Mouse (Mus musculus): ENCODE measurements at regions not wholly inside any gene's neighbourhood (a gene's known extent, or its start where the extent isn't known, plus 50 kb on each side); places are given as distances from the start of the nearest gene placed in this dataset.

DNA sequence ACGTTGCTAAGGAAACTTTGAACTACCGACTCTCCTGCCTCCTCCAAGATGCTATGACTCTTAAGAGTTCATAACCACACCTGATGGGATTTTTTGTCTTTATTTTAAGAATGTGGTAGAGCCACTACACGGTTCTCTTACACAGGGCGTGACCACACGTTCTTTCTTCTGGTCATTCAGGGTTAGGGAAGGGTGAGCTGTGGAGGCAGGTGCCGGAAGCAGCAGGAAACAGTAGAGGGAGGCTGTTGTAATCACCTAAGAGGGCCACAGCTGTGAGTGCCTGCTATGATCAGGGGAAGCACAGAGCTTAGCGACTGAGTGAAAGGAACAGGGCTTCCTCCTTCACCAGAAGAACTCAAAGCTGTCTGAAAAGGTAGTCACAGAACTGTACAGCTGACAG is 50.6 kb upstream of the Larp1 start:
- POLR2A ChIA-PET = interaction anchor here in 3 of 4 experiments (0.6 to 4.7 kb wide), 11 partner anchors 12 to 144 kb away, joined by 3 to 33 read pairs (median 3); no protein-coding TSS in a partner anchor
- CTCF ChIA-PET = interaction anchor here in 2 of 4 experiments (0.6 to 2.0 kb wide), 2 partner anchors 34 to 60 kb away, joined by 4 to 5 read pairs; no protein-coding TSS in a partner anchor

DNA sequence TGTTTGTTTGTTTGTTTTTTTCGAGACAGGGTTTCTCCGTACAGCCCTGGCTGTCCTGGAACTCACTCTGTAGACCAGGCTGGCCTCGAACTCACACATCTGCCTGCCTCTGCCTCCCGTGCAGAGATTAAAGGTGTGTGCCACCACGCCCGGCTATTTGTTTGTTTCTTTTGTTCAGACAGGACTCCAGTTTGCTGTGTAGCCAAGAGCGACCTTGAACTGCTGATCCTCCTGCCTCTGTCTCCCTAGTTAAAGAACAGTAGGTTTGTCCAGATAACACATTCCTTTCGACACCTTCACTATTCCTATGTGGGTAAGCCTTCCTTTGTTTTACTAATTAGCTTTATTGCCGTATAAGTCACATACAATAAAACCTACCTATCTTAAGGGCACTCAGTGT is 52.0 kb upstream of the Larp1 start:
- ChIA-PET CTCF (interaction anchor here in 1 of 4 experiments (2.0 kb wide), 1 partner anchor 61 kb away, joined by 5 read pairs; no protein-coding TSS in a partner anchor), POLR2A (interaction anchor here in 3 of 4 experiments (0.6 to 2.5 kb wide), 14 partner anchors 12 to 148 kb away, joined by 3 to 19 read pairs (median 3); no protein-coding TSS in a partner anchor)

DNA sequence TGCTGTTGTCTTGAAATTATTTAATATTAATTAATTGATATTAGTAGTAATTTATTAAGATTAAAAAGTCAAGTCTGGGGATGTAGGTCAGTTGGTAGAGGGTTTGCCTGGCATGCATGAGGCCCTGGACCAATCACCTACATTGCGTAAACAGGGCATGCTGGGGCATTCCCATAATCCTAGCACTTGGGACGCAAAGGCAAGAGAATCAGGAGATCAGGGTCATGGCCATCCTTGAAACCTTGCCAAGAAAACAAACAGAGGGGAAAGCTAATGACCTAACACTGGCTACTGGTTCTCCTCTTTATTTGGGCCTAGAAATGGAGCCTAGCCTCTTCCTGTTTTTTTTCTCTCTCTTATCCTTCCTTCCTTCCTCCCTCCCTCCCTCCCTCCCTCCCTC is 52.8 kb upstream of the Larp1 start:
- CTCF ChIA-PET = no interaction called here

DNA sequence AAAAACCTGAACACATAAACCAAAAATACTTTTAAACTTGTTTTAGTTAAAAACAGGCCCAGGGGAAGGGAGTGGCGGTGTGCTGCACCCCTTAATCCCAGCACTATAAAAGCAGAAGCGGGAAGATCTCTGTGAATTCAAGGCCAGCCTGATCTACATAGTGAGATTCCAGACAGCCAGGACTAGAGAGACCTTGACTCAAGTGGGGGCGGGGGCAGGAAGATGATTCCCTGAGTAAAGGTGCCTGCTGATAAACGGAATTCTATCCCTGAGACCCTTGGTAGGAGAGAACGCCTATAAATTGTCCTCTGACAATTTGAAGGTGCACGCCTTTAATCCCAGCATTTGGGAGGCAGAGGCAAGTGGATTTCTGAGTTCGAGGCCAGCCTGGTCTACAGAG is 53.4 kb upstream of the Larp1 start:
- CTCF ChIA-PET = interaction anchor here in 1 of 4 experiments (1.6 kb wide), 1 partner anchor 143 kb away, joined by 5 read pairs; no protein-coding TSS in a partner anchor
- POLR2A ChIA-PET = interaction anchor here in 2 of 4 experiments (1.5 to 2.5 kb wide), 3 partner anchors 15 to 147 kb away, joined by 6 to 19 read pairs (median 8); no protein-coding TSS in a partner anchor

More for the DNA sequence above, 52.8 kb upstream of the Larp1 start:
- POLR2A ChIA-PET = interaction anchor here in 3 of 4 experiments (0.6 to 2.5 kb wide), 4 partner anchors 15 to 140 kb away, joined by 3 to 19 read pairs (median 6); no protein-coding TSS in a partner anchor

DNA sequence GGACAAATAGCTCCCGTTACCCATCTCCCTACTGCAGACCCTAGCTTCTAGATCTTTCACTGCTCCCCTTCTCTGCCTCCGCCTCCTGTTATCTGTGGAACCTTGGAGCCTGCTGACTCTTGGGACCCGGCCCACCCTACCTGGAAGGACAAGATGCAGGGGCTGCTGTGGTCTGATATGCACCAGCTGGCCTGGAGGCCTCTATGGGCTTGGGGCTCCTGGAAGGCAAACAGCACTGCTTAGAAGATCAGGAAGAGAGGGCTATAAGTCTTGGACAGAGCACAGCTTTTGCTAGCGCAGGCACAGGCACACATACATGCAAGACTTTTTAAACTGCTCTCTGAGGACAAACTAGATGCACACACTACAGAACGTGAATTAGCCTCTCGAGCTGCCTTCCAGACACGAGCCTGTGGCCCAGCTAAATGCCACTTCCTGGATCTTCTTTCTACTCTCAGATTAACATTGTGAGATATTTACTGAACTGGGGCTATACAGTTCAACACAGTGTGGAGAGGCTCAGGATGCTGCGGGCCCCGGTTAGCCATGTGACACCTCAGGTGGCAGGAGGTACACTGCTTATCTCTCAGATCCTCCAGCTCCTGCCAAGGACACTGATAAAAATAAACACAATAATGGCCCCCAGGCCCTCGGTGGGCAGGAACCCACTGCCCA is 54.2 kb upstream of the Larp1 start:
- ChIA-PET CTCF (interaction anchor here in 3 of 4 experiments (0.6 to 1.7 kb wide), 5 partner anchors 36 to 144 kb away, joined by 3 to 7 read pairs (median 4); no protein-coding TSS in a partner anchor), POLR2A (interaction anchor here in 3 of 4 experiments (0.6 to 4.1 kb wide), 10 partner anchors 16 to 150 kb away, joined by 3 to 13 read pairs (median 4); partner anchors contain the start of gene Cnot8 (in 1 of the 3))

DNA sequence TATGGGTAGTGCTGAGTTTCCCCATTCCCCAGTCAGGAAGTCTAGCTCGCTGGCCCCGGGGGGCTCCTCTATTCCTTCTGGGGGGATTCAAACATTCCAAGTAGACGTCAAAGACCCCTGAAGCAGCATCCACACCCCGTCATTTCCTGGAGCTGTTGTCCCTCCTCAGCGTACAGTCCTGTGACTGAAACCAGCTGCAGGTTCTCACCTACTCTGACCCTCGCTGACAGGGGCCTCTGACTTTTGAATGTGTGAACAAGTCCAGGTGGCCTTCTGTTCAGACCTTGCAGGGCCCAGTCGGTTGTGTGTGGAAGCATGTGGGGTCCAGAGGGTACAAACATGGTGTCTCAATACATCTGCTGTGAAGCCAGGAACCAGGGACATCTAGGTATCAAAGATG is 55.2 kb upstream of the Larp1 start:
- CTCF ChIA-PET = interaction anchor here in 3 of 4 experiments (0.6 to 1.9 kb wide), 5 partner anchors 9 to 190 kb away, joined by 3 to 5 read pairs (median 4); no protein-coding TSS in a partner anchor
- POLR2A ChIA-PET = interaction anchor here in 2 of 4 experiments (1.2 to 4.1 kb wide), 12 partner anchors 9 to 151 kb away, joined by 3 to 13 read pairs (median 4); partner anchors contain the start of gene Cnot8 (in 1 of the 2)

DNA sequence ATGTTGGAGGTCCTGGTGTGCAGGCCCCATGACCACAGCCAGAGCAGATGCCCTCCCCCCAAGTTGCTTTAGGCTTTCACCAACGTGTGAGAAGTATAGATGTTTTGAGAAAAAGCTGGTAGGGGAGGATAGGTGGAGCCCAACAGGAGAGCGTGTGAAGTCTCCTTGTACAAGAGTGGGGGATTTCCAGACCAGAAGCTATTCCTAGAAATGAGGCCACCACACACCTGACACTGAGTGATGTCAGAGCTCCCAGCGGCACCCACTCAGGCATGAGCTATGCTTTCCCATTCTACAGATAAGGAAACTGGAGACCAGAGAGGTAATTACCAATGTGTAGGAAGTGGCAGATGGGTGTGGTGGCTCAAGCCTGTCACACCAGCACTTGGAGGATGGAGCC is 56.2 kb upstream of the Larp1 start:
- ChIA-PET CTCF (interaction anchor here in 3 of 4 experiments (0.6 to 2.2 kb wide), 6 partner anchors 10 to 392 kb away, joined by 3 to 10 read pairs (median 6); no protein-coding TSS in a partner anchor), POLR2A (interaction anchor here in 3 of 4 experiments (0.6 to 4.1 kb wide), 11 partner anchors 10 to 339 kb away, joined by 3 to 13 read pairs (median 5); no protein-coding TSS in a partner anchor)

DNA sequence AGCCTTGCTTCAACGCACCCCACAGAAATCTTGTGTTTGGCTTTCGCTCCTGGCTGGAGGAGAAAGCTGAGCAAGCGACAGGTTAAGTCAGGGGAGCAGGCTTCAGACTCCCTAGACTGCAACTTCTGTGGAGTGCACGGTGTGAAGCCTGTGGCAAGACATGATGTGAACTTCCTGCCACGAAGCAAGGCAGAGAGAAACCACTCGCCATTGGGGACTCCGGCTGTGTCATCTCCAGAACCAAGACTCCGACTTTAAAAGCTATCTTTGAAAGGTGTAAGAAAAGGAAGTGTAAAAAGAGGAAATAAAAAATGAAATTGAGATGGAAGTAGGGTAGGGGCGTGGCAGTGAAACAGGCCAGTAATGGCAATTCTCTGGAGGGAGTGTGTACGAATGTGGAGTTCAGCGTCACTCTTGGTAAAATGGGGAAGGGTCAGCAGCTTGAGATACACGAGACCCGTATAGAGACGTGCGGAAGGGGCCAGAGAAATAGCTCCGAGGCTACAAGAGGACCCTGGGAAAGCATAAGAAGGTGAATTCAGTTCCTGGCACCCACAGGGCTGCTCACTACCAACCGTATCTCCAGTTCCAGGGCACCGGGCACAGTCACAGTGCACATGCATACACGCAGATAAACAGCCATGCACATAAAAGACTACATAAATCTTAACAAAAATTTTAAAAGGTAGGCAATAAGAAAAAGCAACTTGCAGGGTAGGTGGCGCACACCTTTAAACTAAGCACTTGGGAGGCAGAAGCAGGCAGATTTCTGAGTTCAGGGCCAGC is 57.1 kb upstream of the Larp1 start:
- CTCF ChIA-PET = interaction anchor here (0.6 to 2.2 kb wide), 22 partner anchors 17 to 274 kb away, joined by 3 to 10 read pairs (median 4); no protein-coding TSS in a partner anchor
- POLR2A ChIA-PET = interaction anchor here in 3 of 4 experiments (0.8 to 4.1 kb wide), 10 partner anchors 8 to 164 kb away, joined by 3 to 13 read pairs (median 4); no protein-coding TSS in a partner anchor

DNA sequence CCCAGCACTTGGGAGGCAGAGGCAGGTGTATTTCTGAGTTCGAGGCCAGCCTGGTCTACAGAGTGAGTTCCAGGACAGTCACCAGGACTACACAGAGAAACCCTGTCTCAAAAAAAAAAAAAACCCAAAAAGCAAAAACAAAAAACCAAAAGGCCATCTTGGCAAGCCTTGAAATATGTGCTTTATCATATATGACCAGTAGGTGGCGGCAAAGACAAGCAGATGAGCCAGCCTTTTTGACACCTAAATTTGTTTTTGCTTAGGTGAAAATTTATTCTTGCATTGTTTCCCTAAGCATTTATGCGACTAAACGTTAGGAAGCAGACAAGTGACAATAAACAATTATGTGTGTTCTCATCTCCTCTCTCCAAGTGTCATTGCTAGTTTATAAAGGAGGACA is 57.9 kb upstream of the Larp1 start:
- ChIA-PET CTCF (interaction anchor here in 3 of 4 experiments (0.6 to 2.2 kb wide), 20 partner anchors 16 to 275 kb away, joined by 3 to 10 read pairs (median 4); no protein-coding TSS in a partner anchor), POLR2A (interaction anchor here in 2 of 4 experiments (0.8 to 4.1 kb wide), 7 partner anchors 9 to 155 kb away, joined by 3 to 13 read pairs (median 4); partner anchors contain the start of gene Cnot8 (in 1 of the 2))

DNA sequence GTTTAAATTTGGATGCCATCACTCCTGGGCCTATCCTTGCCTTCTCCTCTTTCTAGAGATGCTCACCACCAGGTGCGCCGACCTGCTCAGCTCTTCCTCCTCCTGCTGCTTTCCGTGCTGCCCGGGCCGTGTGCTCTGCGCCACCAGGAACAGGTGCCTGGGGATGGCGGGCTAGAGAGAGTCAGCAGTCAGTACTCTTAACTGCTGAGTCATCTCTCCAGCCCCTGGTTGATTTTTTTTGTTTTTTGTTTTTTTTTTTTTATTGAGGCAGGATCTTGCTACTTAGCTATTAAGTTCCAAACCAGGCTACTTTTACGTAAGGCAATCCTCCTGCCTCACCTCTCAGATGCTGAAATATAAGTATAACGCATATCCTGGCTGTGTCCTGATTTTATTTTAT is 59.8 kb upstream of the Larp1 start:
- CTCF ChIA-PET = interaction anchor here (0.5 to 1.4 kb wide), 6 partner anchors 14 to 276 kb away, joined by 3 to 10 read pairs (median 4); no protein-coding TSS in a partner anchor
- POLR2A ChIA-PET = interaction anchor here in 3 of 4 experiments (0.6 to 2.6 kb wide), 11 partner anchors 22 to 219 kb away, joined by 3 to 10 read pairs (median 4); partner anchors contain the start of genes Cnot8 (in 1 of the 3) and Gemin5 (in 1 of the 3)

DNA sequence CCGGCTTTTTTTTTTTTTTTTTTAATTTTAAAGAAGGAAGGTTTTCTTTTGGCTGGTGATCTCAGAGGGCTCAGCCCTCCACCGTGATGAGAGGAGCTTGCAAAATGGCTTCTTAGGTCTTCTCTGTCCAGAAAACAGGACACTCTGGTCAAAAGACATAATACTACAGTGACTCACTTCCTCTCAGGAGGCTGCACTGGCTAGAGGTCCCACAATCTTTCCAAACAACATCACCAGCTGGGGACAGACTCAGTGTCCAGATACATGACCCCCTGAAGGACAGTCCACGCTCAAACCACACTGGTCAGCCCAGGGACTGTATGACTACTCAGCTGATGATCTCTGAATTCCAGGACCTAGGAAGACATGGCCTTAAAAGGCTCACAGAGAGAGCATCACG is 61.5 kb upstream of the Larp1 start:
- CTCF ChIA-PET = interaction anchor here in 2 of 4 experiments (0.6 to 0.7 kb wide), 2 partner anchors 66 to 472 kb away, joined by 4 to 8 read pairs; no protein-coding TSS in a partner anchor
- POLR2A ChIA-PET = interaction anchor here in 1 of 4 experiments (0.6 to 0.7 kb wide), 3 partner anchors 71 to 591 kb away, joined by 3 to 6 read pairs (median 5); no protein-coding TSS in a partner anchor

DNA sequence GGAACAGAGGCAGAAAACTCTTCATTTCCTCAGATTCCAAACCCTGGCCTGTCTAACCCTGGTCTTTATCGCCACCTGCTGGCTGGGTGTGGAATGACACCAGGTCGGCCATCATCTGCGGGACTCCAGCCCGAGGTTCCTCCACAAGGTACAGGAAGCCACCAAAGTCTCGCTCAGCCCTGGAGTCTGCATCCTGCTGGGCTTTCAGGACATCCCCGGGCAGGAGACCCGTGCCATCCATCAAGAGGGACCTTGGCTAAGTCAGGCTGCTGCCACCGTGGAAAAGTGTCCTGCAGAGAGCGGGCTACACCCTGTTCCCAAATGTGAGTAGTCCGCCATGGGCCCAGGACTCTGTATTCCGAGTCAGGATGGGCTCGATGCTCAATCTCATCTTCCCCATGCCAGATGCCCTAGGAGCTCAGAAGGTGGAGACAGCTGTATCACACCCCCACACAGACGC is 74.4 kb upstream of the Larp1 start:
- ChIA-PET POLR2A (interaction anchor here in 2 of 4 experiments (0.5 to 1.4 kb wide), 15 partner anchors 13 to 172 kb away, joined by 3 to 4 read pairs (median 3); partner anchors contain the start of gene Cnot8 (in 1 of the 2)), CTCF (interaction anchor here (0.5 to 3.9 kb wide), 55 partner anchors 11 to 467 kb away, joined by 3 to 37 read pairs (median 4); partner anchors contain the start of genes Gemin5 (in 1 of the 4) and Hand1 (in 1 of the 4))

DNA sequence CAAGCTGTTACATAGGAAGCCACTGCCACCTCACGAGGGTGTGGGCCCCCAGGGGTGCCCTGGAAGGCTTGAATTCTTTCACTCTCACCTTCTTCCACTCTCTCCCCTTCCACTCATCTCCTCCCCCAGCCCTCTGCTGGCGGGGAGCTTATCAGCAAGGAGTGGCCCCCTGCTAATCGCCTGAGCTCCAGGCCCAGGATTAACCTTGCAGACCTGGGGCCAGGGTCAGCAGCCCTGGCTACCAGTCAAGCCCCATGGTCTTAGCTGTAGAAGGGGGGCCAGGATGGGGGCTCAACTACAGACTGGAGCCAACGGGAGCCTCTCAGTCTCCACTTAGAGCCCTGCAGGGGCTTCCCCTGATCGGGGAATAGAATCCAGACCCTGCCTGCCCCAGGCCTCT is 75.8 kb upstream of the Larp1 start:
- ChIA-PET CTCF (interaction anchor here (0.5 to 3.9 kb wide), 13 partner anchors 15 to 861 kb away, joined by 3 to 37 read pairs (median 4); no protein-coding TSS in a partner anchor), POLR2A (interaction anchor here in 2 of 4 experiments (1.0 to 1.5 kb wide), 2 partner anchors 102 to 392 kb away, joined by 3 read pairs; no protein-coding TSS in a partner anchor)

DNA sequence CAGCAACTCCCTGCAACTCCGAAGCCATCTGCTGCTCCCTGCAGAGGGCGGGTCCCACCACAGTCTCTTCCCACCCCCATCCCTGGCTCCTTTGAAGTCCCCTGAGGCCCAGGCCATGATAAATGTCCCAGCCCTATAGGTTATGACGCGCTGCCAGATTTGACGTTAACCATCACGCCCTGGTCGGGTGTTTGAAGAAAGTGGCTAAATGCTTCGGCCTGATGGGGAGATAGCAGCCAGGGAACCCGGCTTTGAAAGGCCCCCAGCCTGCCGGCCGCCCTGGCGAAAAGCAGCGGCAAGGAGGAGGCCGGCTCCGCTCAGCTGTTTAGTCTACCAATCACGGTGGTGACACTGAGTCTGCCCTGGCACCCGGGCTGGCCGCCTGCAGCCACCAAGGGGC is 79.4 kb upstream of the Larp1 start:
- CTCF ChIA-PET = interaction anchor here in 3 of 4 experiments (0.5 to 1.5 kb wide), 4 partner anchors 14 to 143 kb away, joined by 3 to 4 read pairs (median 4); no protein-coding TSS in a partner anchor
- POLR2A ChIA-PET = interaction anchor here in 1 of 4 experiments (1.0 to 1.1 kb wide), 2 partner anchors 10 to 173 kb away, joined by 3 read pairs; no protein-coding TSS in a partner anchor

DNA sequence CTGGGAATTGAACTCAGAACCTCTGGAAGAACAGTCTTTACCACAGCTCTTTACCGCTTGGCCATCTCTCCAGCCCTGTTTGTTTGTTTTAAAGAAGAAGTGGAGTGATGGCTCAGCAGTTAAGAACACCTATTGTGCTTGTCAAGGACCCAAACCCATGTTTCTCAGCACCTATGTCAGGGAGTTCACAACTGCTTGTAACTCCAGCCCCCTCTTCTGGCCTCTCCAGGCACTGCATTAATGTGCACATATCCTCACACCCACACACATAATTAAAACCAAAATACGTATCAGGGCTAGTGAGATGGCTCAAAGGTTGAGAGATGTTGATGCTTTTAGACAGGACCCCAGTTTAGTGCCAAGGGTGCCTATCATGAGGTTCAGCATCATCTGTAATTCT is 87.6 kb upstream of the Hand1 start:
- POLR2A ChIA-PET = interaction anchor here in 2 of 4 experiments (1.6 to 2.6 kb wide), 2 partner anchors 99 to 130 kb away, joined by 5 to 11 read pairs; no protein-coding TSS in a partner anchor
- CTCF ChIA-PET = interaction anchor here (0.6 to 3.0 kb wide), 7 partner anchors 34 to 150 kb away, joined by 3 to 38 read pairs (median 4); no protein-coding TSS in a partner anchor

DNA sequence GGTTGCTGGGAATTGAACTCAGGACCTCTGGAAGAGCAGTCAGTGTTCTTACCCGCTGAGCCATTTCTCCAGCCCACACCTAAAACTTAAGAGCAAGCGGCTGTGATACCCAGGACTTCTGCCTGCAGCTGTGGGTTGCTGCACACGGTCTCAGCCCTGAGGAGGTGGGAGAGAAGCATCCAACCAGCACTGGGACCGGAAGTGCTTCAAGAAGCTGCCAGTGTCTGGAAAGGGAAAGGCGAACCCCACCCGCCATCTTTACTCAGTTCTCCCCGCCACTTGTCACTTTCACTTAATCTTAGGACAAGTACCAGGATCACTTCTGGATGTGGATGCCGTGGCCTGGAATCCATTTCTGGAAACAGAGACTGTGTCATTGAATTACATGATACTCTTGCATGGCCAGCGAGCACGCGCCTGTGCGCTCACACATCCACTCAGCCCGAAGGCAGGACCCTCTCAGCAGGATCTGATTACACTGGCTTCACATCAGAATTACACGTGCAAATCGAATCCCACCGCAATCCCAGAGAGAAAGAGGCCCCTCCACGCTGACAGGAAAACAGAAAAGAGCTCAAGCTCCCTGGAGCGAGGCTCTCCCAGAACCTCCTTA is 85.9 kb upstream of the Hand1 start:
- POLR2A ChIA-PET = interaction anchor here in 3 of 4 experiments (0.6 to 2.6 kb wide), 17 partner anchors 11 to 186 kb away, joined by 3 to 11 read pairs (median 3); partner anchors contain the start of genes Cnot8 (in 1 of the 3) and Hand1 (in 1 of the 3)
- CTCF ChIA-PET = interaction anchor here (0.5 to 3.0 kb wide), 35 partner anchors 10 to 370 kb away, joined by 3 to 38 read pairs (median 4); no protein-coding TSS in a partner anchor
